Mouse (Mus musculus) embryo, embryonic 11.5 days (tissue): ENCODE measurements at regions not wholly inside any gene's neighbourhood (a gene's known extent, or its start where the extent isn't known, plus 50 kb on each side); places are given as distances from the start of the nearest gene placed in this dataset.
A peak's percentile ranks its signal among the peaks of the same experiment; 100 is the strongest.

Experiments used
- DNase-seq: peaks from one replicate; pipeline ENCODE4 v3.0.0-alpha.2; 2012; ENCODE audit warnings: low read depth, low spot score

- no peak for DNase-seq
Observed at GRCm38 (mm10) chr7:115378836-115379235, 635.3 kb downstream of the Insc start.

- no peak for DNase-seq
Observed at GRCm38 (mm10) chr7:115379600-115379999, 636.1 kb downstream of the Insc start.

- no peak for DNase-seq
Observed at GRCm38 (mm10) chr7:115380989-115381610, 637.6 kb downstream of the Insc start.

- no peak for DNase-seq
Observed at GRCm38 (mm10) chr7:115382876-115383275, 639.4 kb downstream of the Insc start.

- no peak for DNase-seq
Observed at GRCm38 (mm10) chr7:115388874-115389273, 645.4 kb downstream of the Insc start.

GRCm38 (mm10) chr7:115392520-115392919, 646.1 kb downstream of the Sox6 start:
- DNase-seq = no peak

- DNase-seq = no peak
Observed at GRCm38 (mm10) chr7:115398202-115398601, 640.4 kb downstream of the Sox6 start.

GRCm38 (mm10) chr7:115399461-115399860, 639.1 kb downstream of the Sox6 start:
- DNase-seq = no peak

- no peak for DNase-seq
Observed at GRCm38 (mm10) chr7:115407889-115408288, 630.7 kb downstream of the Sox6 start.

GRCm38 (mm10) chr7:115408915-115409314, 629.7 kb downstream of the Sox6 start:
- DNase-seq = no peak

- DNase-seq = no peak
Observed at GRCm38 (mm10) chr7:115410501-115411230, 627.9 kb downstream of the Sox6 start.

GRCm38 (mm10) chr7:115411456-115411855, 627.1 kb downstream of the Sox6 start:
- no peak for DNase-seq

- peak; percentile 36 for DNase-seq
Observed at GRCm38 (mm10) chr7:115415147-115415561, 623.4 kb downstream of the Sox6 start.
